Mouse (Mus musculus): ENCODE results near the gene Smtnl2. TPM values are rescaled to one million over a fixed set of nuclear protein-coding genes. Genes with fewer than 3 reads are reported as not detected.

Gene Smtnl2
- polyA plus RNA-seq, 1 experiment = 24.3 TPM

GRCm38 (mm10) chr11:72353186-72353585, 58.3 kb downstream of the Smtnl2 start:
- no peak overlapping the region for H3K27ac ChIP-seq (ENCODE audit: insufficient read depth, low read length)
- no peak overlapping the region for H3K4me3 ChIP-seq (ENCODE audit: low read depth, low read length)
- H3K36me3 ChIP-seq (ENCODE audit: control insufficient read depth, insufficient read depth, low read length, poor library complexity, severe bottlenecking) = no peaks in the 10 kb centered on the region
- TF ChIP-seq POLR2A (IDR thresholded peaks at IDR 0.05; ENCODE audit: insufficient read depth, low read length) (no peak), CTCF (IDR thresholded peaks at IDR 0.05; ENCODE audit: low read depth, low read length) (no peak), EP300 (IDR thresholded peaks at IDR 0.05; ENCODE audit: insufficient read depth, low read depth, low read length) (no peak)
- H3K9me3 ChIP-seq (replicated peaks; ENCODE audit: control insufficient read depth, insufficient read depth, low read length, poor library complexity, severe bottlenecking) = no peaks in the 10 kb centered on the region
- peaks cover 2% of the 10 kb centered on the region for H3K4me1 ChIP-seq (ENCODE audit: control insufficient read depth, insufficient read depth, low read length)
- no peak overlapping the region for H3K9ac ChIP-seq (ENCODE audit: low read depth, poor library complexity, severe bottlenecking)
- H3K27me3 ChIP-seq (ENCODE audit: control insufficient read depth, insufficient read depth, low read length, poor library complexity, severe bottlenecking) = no peaks in the 10 kb centered on the region

GRCm38 (mm10) chr11:72352272-72352671, 59.2 kb downstream of the Smtnl2 start:
- Histone ChIP-seq H3K36me3 (ENCODE audit: control insufficient read depth, insufficient read depth, low read length, poor library complexity, severe bottlenecking) (no peaks in the 10 kb centered on the region), H3K27me3 (ENCODE audit: control insufficient read depth, insufficient read depth, low read length, poor library complexity, severe bottlenecking) (no peaks in the 10 kb centered on the region), H3K4me3 (ENCODE audit: low read depth, low read length) (no peak overlapping the region), H3K4me1 (ENCODE audit: control insufficient read depth, insufficient read depth, low read length) (peaks cover 2% of the 10 kb centered on the region), H3K9me3 (replicated peaks; ENCODE audit: control insufficient read depth, insufficient read depth, low read length, poor library complexity, severe bottlenecking) (no peaks in the 10 kb centered on the region), H3K27ac (ENCODE audit: insufficient read depth, low read length) (no peak overlapping the region), H3K9ac (ENCODE audit: low read depth, poor library complexity, severe bottlenecking) (no peak overlapping the region)
- TF ChIP-seq POLR2A (IDR thresholded peaks at IDR 0.05; ENCODE audit: insufficient read depth, low read length) (no peak), CTCF (IDR thresholded peaks at IDR 0.05; ENCODE audit: low read depth, low read length) (no peak), EP300 (IDR thresholded peaks at IDR 0.05; ENCODE audit: insufficient read depth, low read depth, low read length) (no peak)

DNA sequence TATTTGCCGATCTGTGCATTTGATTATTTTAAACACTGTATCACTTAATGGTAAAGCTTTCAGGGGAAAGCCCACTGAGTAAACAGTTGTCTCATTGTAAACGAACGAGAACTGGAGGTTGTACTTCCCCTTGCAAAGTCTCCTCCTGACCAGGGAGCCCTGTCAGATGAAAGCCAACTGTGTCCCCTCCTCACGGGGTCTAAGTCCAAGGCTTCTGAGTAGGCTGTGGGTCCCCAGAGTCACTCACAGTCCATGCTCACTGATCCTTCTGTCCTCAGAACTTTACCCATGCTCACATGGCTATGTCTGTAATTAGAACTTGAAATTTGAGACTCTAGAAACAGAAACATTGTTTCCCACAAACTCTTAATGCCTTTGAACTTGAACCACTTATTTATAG, 61.9 kb downstream of the Smtnl2 start:
- no peak overlapping the region for H3K4me3 ChIP-seq (ENCODE audit: low read depth, low read length)
- no peak overlapping the region for H3K27ac ChIP-seq (ENCODE audit: insufficient read depth, low read length)
- no peaks in the 10 kb centered on the region for H3K9me3 ChIP-seq (replicated peaks; ENCODE audit: control insufficient read depth, insufficient read depth, low read length, poor library complexity, severe bottlenecking)
- no peaks in the 10 kb centered on the region for H3K27me3 ChIP-seq (ENCODE audit: control insufficient read depth, insufficient read depth, low read length, poor library complexity, severe bottlenecking)
- H3K36me3 ChIP-seq (ENCODE audit: control insufficient read depth, insufficient read depth, low read length, poor library complexity, severe bottlenecking) = no peaks in the 10 kb centered on the region
- no peak for TF ChIP-seq POLR2A (IDR thresholded peaks at IDR 0.05; ENCODE audit: insufficient read depth, low read length)
- TF ChIP-seq EP300 (IDR thresholded peaks at IDR 0.05; ENCODE audit: insufficient read depth, low read depth, low read length) = no peak
- no peak for TF ChIP-seq CTCF (IDR thresholded peaks at IDR 0.05; ENCODE audit: low read depth, low read length)
- H3K4me1 ChIP-seq (ENCODE audit: control insufficient read depth, insufficient read depth, low read length) = no peaks in the 10 kb centered on the region
- no peak overlapping the region for H3K9ac ChIP-seq (ENCODE audit: low read depth, poor library complexity, severe bottlenecking)

DNA sequence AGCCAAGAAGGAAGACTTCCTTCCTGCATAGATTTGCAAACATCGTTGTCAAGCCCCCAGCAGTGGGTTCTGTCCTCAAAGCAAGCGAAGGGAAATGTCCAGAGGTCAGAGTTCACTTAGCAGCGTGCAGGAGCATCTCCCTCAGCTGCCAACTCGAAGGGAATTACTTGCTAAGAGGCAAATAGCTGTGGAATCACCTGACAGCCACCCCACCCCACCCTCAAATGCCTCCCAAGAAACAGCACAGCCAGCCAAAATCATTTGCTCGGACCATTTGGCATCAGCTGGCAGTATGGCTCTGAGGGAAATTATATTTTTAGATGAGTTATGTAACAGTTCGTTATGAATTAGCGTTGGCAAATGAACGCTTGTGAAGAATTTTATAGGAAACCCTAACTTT, 62.5 kb downstream of the Smtnl2 start:
- Histone ChIP-seq H3K9me3 (replicated peaks; ENCODE audit: control insufficient read depth, insufficient read depth, low read length, poor library complexity, severe bottlenecking) (no peaks in the 10 kb centered on the region), H3K36me3 (ENCODE audit: control insufficient read depth, insufficient read depth, low read length, poor library complexity, severe bottlenecking) (no peaks in the 10 kb centered on the region), H3K9ac (ENCODE audit: low read depth, poor library complexity, severe bottlenecking) (no peak overlapping the region), H3K27ac (ENCODE audit: insufficient read depth, low read length) (no peak overlapping the region), H3K4me3 (ENCODE audit: low read depth, low read length) (no peak overlapping the region), H3K4me1 (ENCODE audit: control insufficient read depth, insufficient read depth, low read length) (no peaks in the 10 kb centered on the region), H3K27me3 (ENCODE audit: control insufficient read depth, insufficient read depth, low read length, poor library complexity, severe bottlenecking) (no peaks in the 10 kb centered on the region)
- TF ChIP-seq EP300 (IDR thresholded peaks at IDR 0.05; ENCODE audit: insufficient read depth, low read depth, low read length) (no peak), POLR2A (IDR thresholded peaks at IDR 0.05; ENCODE audit: insufficient read depth, low read length) (no peak), CTCF (IDR thresholded peaks at IDR 0.05; ENCODE audit: low read depth, low read length) (no peak)

- no peaks in the 10 kb centered on the region for H3K27me3 ChIP-seq (ENCODE audit: control insufficient read depth, insufficient read depth, low read length, poor library complexity, severe bottlenecking)
- no peaks in the 10 kb centered on the region for H3K36me3 ChIP-seq (ENCODE audit: control insufficient read depth, insufficient read depth, low read length, poor library complexity, severe bottlenecking)
- no peak for TF ChIP-seq CTCF (IDR thresholded peaks at IDR 0.05; ENCODE audit: low read depth, low read length)
- no peak for TF ChIP-seq EP300 (IDR thresholded peaks at IDR 0.05; ENCODE audit: insufficient read depth, low read depth, low read length)
- no peak for TF ChIP-seq POLR2A (IDR thresholded peaks at IDR 0.05; ENCODE audit: insufficient read depth, low read length)
- no peaks in the 10 kb centered on the region for H3K4me1 ChIP-seq (ENCODE audit: control insufficient read depth, insufficient read depth, low read length)
- no peak overlapping the region for H3K9ac ChIP-seq (ENCODE audit: low read depth, poor library complexity, severe bottlenecking)
- no peak overlapping the region for H3K4me3 ChIP-seq (ENCODE audit: low read depth, low read length)
- H3K27ac ChIP-seq (ENCODE audit: insufficient read depth, low read length) = no peak overlapping the region
- no peaks in the 10 kb centered on the region for H3K9me3 ChIP-seq (replicated peaks; ENCODE audit: control insufficient read depth, insufficient read depth, low read length, poor library complexity, severe bottlenecking)
These were observed 63.0 kb downstream of the Smtnl2 start for GRCm38 (mm10) chr11:72348563-72348962.

GRCm38 (mm10) chr11:72344486-72344885, 67.0 kb downstream of the Smtnl2 start:
- no peaks in the 10 kb centered on the region for H3K27me3 ChIP-seq (ENCODE audit: control insufficient read depth, insufficient read depth, low read length, poor library complexity, severe bottlenecking)
- no peaks in the 10 kb centered on the region for H3K9me3 ChIP-seq (replicated peaks; ENCODE audit: control insufficient read depth, insufficient read depth, low read length, poor library complexity, severe bottlenecking)
- TF ChIP-seq EP300 (IDR thresholded peaks at IDR 0.05; ENCODE audit: insufficient read depth, low read depth, low read length) (no peak), CTCF (IDR thresholded peaks at IDR 0.05; ENCODE audit: low read depth, low read length) (no peak), POLR2A (IDR thresholded peaks at IDR 0.05; ENCODE audit: insufficient read depth, low read length) (no peak)
- H3K4me3 ChIP-seq (ENCODE audit: low read depth, low read length) = no peak overlapping the region
- H3K4me1 ChIP-seq (ENCODE audit: control insufficient read depth, insufficient read depth, low read length) = no peaks in the 10 kb centered on the region
- H3K27ac ChIP-seq (ENCODE audit: insufficient read depth, low read length) = no peak overlapping the region
- no peak overlapping the region for H3K9ac ChIP-seq (ENCODE audit: low read depth, poor library complexity, severe bottlenecking)
- H3K36me3 ChIP-seq (ENCODE audit: control insufficient read depth, insufficient read depth, low read length, poor library complexity, severe bottlenecking) = no peaks in the 10 kb centered on the region

All from ES-Bruce4 (cell line).